Mouse (Mus musculus) left cerebral cortex, postnatal 36 days (tissue): ENCODE results near the gene Rad51b. TPM values are rescaled to one million over a fixed set of nuclear protein-coding genes. Genes with fewer than 3 reads are reported as not detected.

ENCODE experiments used
- DNase-seq, 2 experiments: peaks; one replicate each; pipeline ENCODE4 v3.0.0; 2021 to 2022; ENCODE audit warnings: low spot score in 2 of 2, mixed read lengths in 1 of 2
- intact Hi-C: fragments of 180-260 bp; cut with DNase I; formaldehyde crosslinking; loops from one replicate; pipeline ENCODE4 v1.15.1; 2025
- total RNA-seq, 2 experiments: library from RNA; stranded (reverse); gene quantifications; 2 replicates each; pipeline ENCODE4 v1.2.3; 2021

The Rad51b gene
- total RNA-seq, 2 experiments from 2014 or later, result 0.22 TPM; not detected in 1

GRCm38 (mm10) chr12:79511454-79512204 is 214.5 kb downstream of the Rad51b start:
- DNase-seq, result peak; percentile 49 to 65
- intact Hi-C loops, result no loop called here

- no peak for DNase-seq
- intact Hi-C loops, result no loop called here
These were observed 215.3 kb downstream of the Rad51b start for GRCm38 (mm10) chr12:79512205-79512886.

GRCm38 (mm10) chr12:79512982-79513681 is 216.1 kb downstream of the Rad51b start:
- intact Hi-C loops, result no loop called here
- no peak for DNase-seq

GRCm38 (mm10) chr12:79514680-79515079 is 217.6 kb downstream of the Rad51b start:
- no peak for DNase-seq
- intact Hi-C loops, result no loop called here

- intact Hi-C loops, result loop anchor here (10.0 kb wide), 1 partner anchor 612 kb away; no protein-coding TSS in a partner anchor
- DNase-seq, result no peak
These were observed 225.3 kb downstream of the Rad51b start for GRCm38 (mm10) chr12:79522374-79522773.

GRCm38 (mm10) chr12:79524941-79525871 is 228.1 kb downstream of the Rad51b start:
- no peak for DNase-seq
- intact Hi-C loops, result loop anchor here (10.0 kb wide), 1 partner anchor 610 kb away; no protein-coding TSS in a partner anchor

GRCm38 (mm10) chr12:79525872-79526271 is 228.8 kb downstream of the Rad51b start:
- intact Hi-C loops, result loop anchor here (10.0 kb wide), 1 partner anchor 609 kb away; no protein-coding TSS in a partner anchor
- DNase-seq, result no peak

GRCm38 (mm10) chr12:79527222-79527621 is 230.1 kb downstream of the Rad51b start:
- intact Hi-C loops, result loop anchor here (10.0 kb wide), 1 partner anchor 608 kb away; no protein-coding TSS in a partner anchor
- no peak for DNase-seq

GRCm38 (mm10) chr12:79530275-79530902 is 233.3 kb downstream of the Rad51b start:
- intact Hi-C loops, result no loop called here

GRCm38 (mm10) chr12:79531809-79532798 is 235.0 kb downstream of the Rad51b start:
- intact Hi-C loops, result no loop called here
- no peak for DNase-seq

More at GRCm38 (mm10) chr12:79530275-79530902, 233.3 kb downstream of the Rad51b start:
- DNase-seq, result no peak

- no peak for DNase-seq
- intact Hi-C loops, result no loop called here
These were observed 237.7 kb downstream of the Rad51b start for GRCm38 (mm10) chr12:79534778-79535177.

GRCm38 (mm10) chr12:79535532-79536437 is 238.7 kb downstream of the Rad51b start:
- intact Hi-C loops, result no loop called here
- DNase-seq, result no peak

- DNase-seq, result no peak
- intact Hi-C loops, result no loop called here
These were observed 243.1 kb downstream of the Rad51b start for GRCm38 (mm10) chr12:79540176-79540575.

- no peak for DNase-seq
These were observed 244.5 kb downstream of the Rad51b start for GRCm38 (mm10) chr12:79541581-79541980.

GRCm38 (mm10) chr12:79545063-79545462 is 248.0 kb downstream of the Rad51b start:
- no peak for DNase-seq
- intact Hi-C loops, result no loop called here

More at GRCm38 (mm10) chr12:79541581-79541980, 244.5 kb downstream of the Rad51b start:
- intact Hi-C loops, result no loop called here

GRCm38 (mm10) chr12:79547556-79547955 is 250.5 kb downstream of the Rad51b start:
- no peak for DNase-seq
- intact Hi-C loops, result no loop called here
